Mouse (Mus musculus) liver, postnatal 0 days (tissue): ENCODE results near the gene Zyg11b.

Source experiments
- CTCF ChIP-seq: sonication (generic); IDR thresholded peaks from 2 replicates; pipeline ENCODE4 v1.5.1; 2016; ENCODE audit warnings: antibody characterized with exemption, low read depth
- EP300 ChIP-seq: IDR thresholded peaks from 2 replicates; pipeline ENCODE4 v1.6.1; 2016; ENCODE audit warnings: antibody characterized with exemption, low read depth, mild to moderate bottlenecking

DNA sequence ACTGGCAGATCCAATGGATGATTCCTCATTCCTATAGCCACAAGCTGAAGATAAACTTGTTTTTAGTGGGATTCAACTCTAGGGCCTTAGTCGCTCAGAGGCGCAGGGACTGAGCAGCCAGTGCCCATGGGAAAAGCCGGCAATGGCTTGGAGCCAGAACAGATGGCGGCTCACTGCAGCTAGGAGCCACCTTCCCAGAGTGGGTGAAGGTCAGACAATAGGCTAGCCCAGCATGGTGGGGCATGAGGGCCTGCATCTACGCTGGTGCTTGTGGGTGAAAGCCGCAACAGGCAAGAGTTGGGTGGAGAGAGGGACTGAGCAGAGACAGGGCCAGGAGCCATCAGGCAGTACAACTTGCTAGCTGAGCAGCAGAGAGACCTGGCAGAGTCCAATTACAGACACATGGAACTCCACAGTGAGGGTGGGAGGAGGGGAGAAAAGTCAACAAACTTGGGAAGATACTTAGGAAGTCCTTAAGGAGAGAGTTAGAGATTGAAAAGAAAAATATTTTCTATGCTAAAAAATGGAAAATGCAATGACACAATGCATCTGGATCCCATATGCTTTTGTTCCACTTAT lies 104.5 kb downstream of the Zyg11b start:
- TF ChIP-seq CTCF (no peak), EP300 (no peak)
